Comparison of ENCODE assay signal across 8 mouse cellular contexts in genomic region chr7:25618865-25619721, GRCm38 (mm10). TPM values are rescaled to one million over a fixed set of nuclear protein-coding genes. Genes with fewer than 3 reads are reported as not detected.
DNase-seq lines count a peak whose midpoint lies in the region; ATAC-seq and TF ChIP-seq lines count a peak whose summit lies in the region.

Gene Dmac2, plus strand, starts transcription at chr7:25619414.

- peak within 1 kb of the TSS; percentile 73 for H3K4me2 ChIP-seq in heart, embryonic 11.5 days
- peak within 1 kb of the TSS; percentile 76 for H3K4me2 ChIP-seq in kidney, embryonic 16.5 days (replicated peaks; ENCODE audit: low read depth, low read length)
- peak within 1 kb of the TSS; percentile 77 for H3K4me2 ChIP-seq in myocyte (ENCODE audit: low read depth)

- H3K79me3 ChIP-seq in C2C12 (ENCODE audit: low read depth) = no peaks in the 10 kb centered on the region

- WGBS in heart, embryonic 11.5 days (ENCODE audit: insufficient replicate concordance) = 2% methylated on average over 53 of the region's 53 CpGs
- WGBS in kidney, embryonic 16.5 days = 2% methylated on average over 53 of the region's 53 CpGs
- WGBS in liver, adult 2 months = 3% methylated on average over 53 of the region's 53 CpGs

- H3ac ChIP-seq in C2C12 (ENCODE audit: control insufficient read depth, insufficient read length, low read depth) = peak within 1 kb of the TSS; percentile 64
- no peak within 1 kb of the TSS for H3ac ChIP-seq in myocyte (ENCODE audit: control insufficient read depth, insufficient read length)

- H3K4me3 ChIP-seq in C2C12 (ENCODE audit: insufficient read depth, poor library complexity, severe bottlenecking) = peak within 1 kb of the TSS; percentile 45
- peak within 1 kb of the TSS; percentile 83 for H3K4me3 ChIP-seq in erythroblast, embryonic 14.5 days (replicated peaks)
- peak within 1 kb of the TSS; percentile 80 for H3K4me3 ChIP-seq in heart, embryonic 11.5 days (ENCODE audit: low read depth, low read length)
- peak within 1 kb of the TSS; percentile 75 for H3K4me3 ChIP-seq in kidney, embryonic 16.5 days (ENCODE audit: low read length)
- H3K4me3 ChIP-seq in liver, adult 2 months (ENCODE audit: insufficient read depth, low read depth, low read length) = peak within 1 kb of the TSS; percentile 87
- peak within 1 kb of the TSS; percentile 39 for H3K4me3 ChIP-seq in myocyte

- no peaks in the 10 kb centered on the region for H3K36me3 ChIP-seq in C2C12 (ENCODE audit: control insufficient read depth, insufficient read depth)
- peaks cover 17% of the 10 kb centered on the region for H3K36me3 ChIP-seq in erythroblast, embryonic 14.5 days (ENCODE audit: control insufficient read depth)
- no peaks in the 10 kb centered on the region for H3K36me3 ChIP-seq in heart, embryonic 11.5 days (ENCODE audit: control insufficient read depth, insufficient read depth, low read length)
- peaks cover 28% of the 10 kb centered on the region for H3K36me3 ChIP-seq in kidney, embryonic 16.5 days (ENCODE audit: insufficient read depth, low read length)
- H3K36me3 ChIP-seq in liver, adult 2 months (ENCODE audit: control insufficient read depth, insufficient read depth, low read length) = peaks cover 4% of the 10 kb centered on the region
- H3K36me3 ChIP-seq in myocyte (ENCODE audit: control insufficient read depth, insufficient read depth) = no peaks in the 10 kb centered on the region
- H3K36me3 ChIP-seq in splenic B cell, adult 2 months (ENCODE audit: control insufficient read depth, insufficient read depth, low read length, poor library complexity, severe bottlenecking) = peaks cover 3% of the 10 kb centered on the region

- peak within 1 kb of the TSS; percentile 85 for H3K9ac ChIP-seq in heart, embryonic 11.5 days (ENCODE audit: low read depth, low read length)
- peak within 1 kb of the TSS; percentile 75 for H3K9ac ChIP-seq in kidney, embryonic 16.5 days (replicated peaks; ENCODE audit: low read length)
- peak within 1 kb of the TSS; percentile 73 for H3K9ac ChIP-seq in liver, adult 2 months (ENCODE audit: low read depth, low read length)

- peak; percentile 97 for DNase-seq in brain, embryonic 14.5 days (ENCODE audit: low read depth)
- peak; percentile 87 for DNase-seq in liver, adult 2 months (ENCODE audit: extremely low read depth, low read depth, low spot score)
- peak; percentile 97 for DNase-seq in splenic B cell, adult 2 months (ENCODE audit: low read depth, low spot score)

- H3K79me2 ChIP-seq in C2C12 (ENCODE audit: control insufficient read depth, insufficient read depth) = no peaks in the 10 kb centered on the region
- no peaks in the 10 kb centered on the region for H3K79me2 ChIP-seq in liver, adult 2 months (ENCODE audit: control insufficient read depth, insufficient read depth, low read length)
- H3K79me2 ChIP-seq in myocyte (ENCODE audit: control insufficient read depth, insufficient read depth) = no peaks in the 10 kb centered on the region

- H3K4me1 ChIP-seq in erythroblast, embryonic 14.5 days (ENCODE audit: control insufficient read depth) = peaks cover 17% of the 10 kb centered on the region
- H3K4me1 ChIP-seq in heart, embryonic 11.5 days (ENCODE audit: control insufficient read depth, insufficient read depth, low read length) = peaks cover 5% of the 10 kb centered on the region; the same call in 1 of the 2 replicates
- peaks cover 10% of the 10 kb centered on the region; the same call in 1 of the 2 replicates for H3K4me1 ChIP-seq in kidney, embryonic 16.5 days (ENCODE audit: insufficient read depth, low read length)
- H3K4me1 ChIP-seq in liver, adult 2 months (ENCODE audit: control insufficient read depth, insufficient read depth, low read length) = peaks cover 5% of the 10 kb centered on the region; the same call in 1 of the 2 replicates

- peak; percentile 87 for ATAC-seq in heart, embryonic 11.5 days (replicated peaks; ENCODE audit: insufficient number of reproducible peaks, low FRiP score, low TSS enrichment)
- peak; percentile 93 for ATAC-seq in kidney, embryonic 16.5 days (ENCODE audit: low FRiP score, low TSS enrichment)

- no peak for TF ChIP-seq CTCF in C2C12 (IDR thresholded peaks at IDR 0.05; ENCODE audit: control insufficient read depth, insufficient read depth, insufficient read length)
- no peak for TF ChIP-seq CTCF in brain, embryonic 14.5 days (IDR thresholded peaks at IDR 0.05; ENCODE audit: borderline replicate concordance, extremely low read depth, insufficient read depth, insufficient read length)
- no peak for TF ChIP-seq CTCF in liver, adult 2 months (IDR thresholded peaks at IDR 0.05; ENCODE audit: low read depth, low read length)

- no peaks in the 10 kb centered on the region for H3K9me3 ChIP-seq in erythroblast, embryonic 14.5 days (ENCODE audit: control insufficient read depth, low read length)
- no peaks in the 10 kb centered on the region for H3K9me3 ChIP-seq in heart, embryonic 11.5 days (replicated peaks; ENCODE audit: control insufficient read depth, low read length)
- H3K9me3 ChIP-seq in kidney, embryonic 16.5 days (ENCODE audit: low read length) = no peaks in the 10 kb centered on the region

- no peak within 1 kb of the TSS for H3K27ac ChIP-seq in heart, embryonic 11.5 days (ENCODE audit: low read depth, low read length)
- peak within 1 kb of the TSS; percentile 85 for H3K27ac ChIP-seq in kidney, embryonic 16.5 days (ENCODE audit: low read length)
- H3K27ac ChIP-seq in liver, adult 2 months (replicated peaks; ENCODE audit: insufficient read depth, low read depth, low read length) = peak within 1 kb of the TSS; percentile 88

- H3K27me3 ChIP-seq in C2C12 (ENCODE audit: control insufficient read depth, insufficient read depth, insufficient read length) (peaks cover 13% of the 10 kb centered on the region), myocyte (ENCODE audit: control insufficient read depth, insufficient read depth, insufficient read length) (peaks cover 12% of the 10 kb centered on the region)
- no peaks in the 10 kb centered on the region for H3K27me3 ChIP-seq in erythroblast, embryonic 14.5 days (ENCODE audit: control insufficient read depth)
- H3K27me3 ChIP-seq in heart, embryonic 11.5 days (ENCODE audit: control insufficient read depth, insufficient read depth, low read length) = no peaks in the 10 kb centered on the region
- no peaks in the 10 kb centered on the region for H3K27me3 ChIP-seq in kidney, embryonic 16.5 days (ENCODE audit: insufficient read depth, low read length)
- H3K27me3 ChIP-seq in liver, adult 2 months (ENCODE audit: control insufficient read depth, insufficient read depth, low read length) = no peaks in the 10 kb centered on the region
- no peaks in the 10 kb centered on the region for H3K27me3 ChIP-seq in splenic B cell, adult 2 months (ENCODE audit: control insufficient read depth, insufficient read depth, low read length, poor library complexity, severe bottlenecking)

- TF ChIP-seq POLR2A in brain, embryonic 14.5 days (IDR thresholded peaks at IDR 0.05; ENCODE audit: borderline replicate concordance, extremely low read depth, insufficient read depth, insufficient read length, poor library complexity, severe bottlenecking) = 0 out of 2 replicates have a peak, but pooled peaks have one; percentile 13
- 0 out of 2 replicates have a peak, but pooled peaks have one; percentile 26 for TF ChIP-seq POLR2A in liver, adult 2 months (IDR thresholded peaks at IDR 0.05; ENCODE audit: extremely low read depth, insufficient read depth, low read length)
- peak; percentile 70 for TF ChIP-seq POLR2A in myocyte (IDR thresholded peaks at IDR 0.05; ENCODE audit: insufficient read length, low read depth)

TF ChIP-seq in C2C12, 6 proteins besides CTCF, POLR2A, EP300 and RAD21:
- no peak for TF ChIP-seq CEBPB (IDR thresholded peaks at IDR 0.05; ENCODE audit: low read depth)
- TF ChIP-seq MAX (IDR thresholded peaks at IDR 0.05) = peak; percentile 94
- no peak for TF ChIP-seq FOSL1 (IDR thresholded peaks at IDR 0.05; ENCODE audit: insufficient read depth, low read length, poor library complexity, severe bottlenecking)
- TF ChIP-seq MYOG (IDR thresholded peaks at IDR 0.05; ENCODE audit: control insufficient read depth, extremely low read depth, insufficient read length) = no peak
- TF ChIP-seq MYOD1 (IDR thresholded peaks at IDR 0.05; ENCODE audit: control insufficient read depth, insufficient read length, low read depth) = no peak
- peak; percentile 60 for TF ChIP-seq USF1 (IDR thresholded peaks at IDR 0.05; ENCODE audit: low read depth)

TF ChIP-seq in myocyte, 11 proteins besides CTCF, POLR2A, EP300 and RAD21:
- TF ChIP-seq REST (IDR thresholded peaks at IDR 0.05; ENCODE audit: insufficient read depth, insufficient read length) (no peak), MAX (IDR thresholded peaks at IDR 0.05; ENCODE audit: low read depth) (peak; percentile 70), TCF3 (IDR thresholded peaks at IDR 0.05; ENCODE audit: insufficient read length, low read depth) (no peak), SRF (IDR thresholded peaks at IDR 0.05; ENCODE audit: control insufficient read depth, insufficient read length, low read depth) (peak; percentile 41), POLR2AphosphoS2 (IDR thresholded peaks at IDR 0.05; ENCODE audit: insufficient read length, low read depth) (peak; percentile 58), USF1 (IDR thresholded peaks at IDR 0.05; ENCODE audit: low read depth) (peak; percentile 39)

RNA-seq across cellular contexts. Expression of gene Dmac2, which starts in this region (rescaled TPM):
- polyA plus RNA-seq in C2C12 (2012; fragmentation: generic; extraction: Trizol) (12.2 TPM), myocyte (2012; fragmentation: generic; extraction: Trizol) (13.0 TPM)
- 41.9 and 46.1 TPM in 2 replicates for polyA plus RNA-seq in brain, embryonic 14.5 days (2012; rRNA removed)
- polyA plus RNA-seq in erythroblast, embryonic 14.5 days (2012) = 0.73 and 1.1 TPM in 2 replicates
- 52.3 and 60.3 TPM in 2 replicates for polyA plus RNA-seq in heart, embryonic 11.5 days (2014; fragmentation: Nextera tagmentation; extraction: Ambion mirVana)
- 61.8 and 64.7 TPM in 2 replicates for polyA plus RNA-seq in kidney, embryonic 16.5 days (2015; fragmentation: Nextera tagmentation; extraction: Ambion mirVana)
- total RNA-seq in liver, adult 2 months (2014; rRNA removed) = 36.0 and 40.7 TPM in 2 replicates
- polyA plus RNA-seq in liver, adult 2 months (2012; rRNA removed) = 62.3 and 64.0 TPM in 2 replicates

Comparison
In these comparisons a context has a peak if more than half of its experiments do, and no peak if none do; other contexts are left out.
1. POLR2A ChIP-seq: peak in every context shown above with its lines; median percentile 70 in myocyte; 26 in liver, adult 2 months; 13 in brain, embryonic 14.5 days.